Comparison of ENCODE assay signal across 11 mouse cellular contexts in the genomic region with DNA sequence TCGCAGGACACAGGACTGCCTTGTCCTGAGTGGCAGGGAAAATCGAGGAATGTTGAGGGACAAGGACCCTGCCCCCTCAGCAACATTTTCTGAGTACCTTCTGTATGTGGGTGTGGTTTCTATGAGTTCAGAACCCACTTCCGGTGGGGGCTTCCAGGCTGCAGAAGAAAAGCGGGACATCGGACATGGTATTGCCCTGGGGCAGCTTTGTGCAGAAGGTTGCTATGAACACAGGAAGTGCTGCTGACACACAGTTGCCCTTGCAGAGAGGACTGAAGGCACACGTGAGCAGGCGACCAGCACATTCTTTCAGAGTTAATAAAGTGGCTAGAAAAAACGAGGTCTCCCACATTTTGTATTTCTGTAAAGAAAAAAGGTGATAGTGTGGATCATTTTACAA. TPM values are rescaled to one million over a fixed set of nuclear protein-coding genes. Genes with fewer than 3 reads are reported as not detected.
DNase-seq lines count a peak whose midpoint lies in the region; ATAC-seq lines count a peak whose summit lies in the region.
"Had no signal": no experiment of that assay in that cellular context is flagged by ENCODE, and none has a peak within 500 bp of the region (broad histone marks: within the 10 kb centered on the region; RNA-seq: fewer than 3 reads in every experiment).

No protein-coding gene starts in this region.

- no peak for ATAC-seq in liver, embryonic 13.5 days (ENCODE audit: low read depth)
- ATAC-seq in activated CD4-positive, CD25-positive, alpha-beta regulatory T cell, adult 4 months: peak; percentile 79

- 13% methylated on average over 8 of the region's 8 CpGs for WGBS in liver, embryonic 13.5 days (ENCODE audit: insufficient replicate concordance)

- peaks cover 52% of the 10 kb centered on the region for H3K4me1 ChIP-seq in liver, embryonic 13.5 days (replicated peaks)
- H3K4me1 ChIP-seq: neural tube, embryonic 12.5 days had no signal

- no peak overlapping the region for H3K9ac ChIP-seq in liver, embryonic 13.5 days
- H3K9ac ChIP-seq: liver, embryonic 14.5 days; neural tube, embryonic 12.5 days had no signal

- no peak for DNase-seq in liver, embryonic 13.5 days
- no peak for DNase-seq in liver
- DNase-seq in lung, postnatal 4 days: peak; percentile 42 to 56
- DNase-seq in thymus, postnatal 25 days: peak; percentile 71
- DNase-seq in left cerebral cortex, postnatal 36 days (ENCODE audit: low spot score in 2 of 2): no peak
- DNase-seq in Muller cell, postnatal 12 days (ENCODE audit: inconsistent ontology term): no peak
- DNase-seq: kidney, adult 8-10 months had no signal

- no peak overlapping the region for H3K27ac ChIP-seq in liver, embryonic 13.5 days
- H3K27ac ChIP-seq: liver, embryonic 14.5 days; neural tube, embryonic 12.5 days had no signal

- no peaks in the 10 kb centered on the region; the same call in 1 of the 2 replicates for H3K27me3 ChIP-seq in liver, embryonic 13.5 days
- H3K27me3 ChIP-seq: neural tube, embryonic 12.5 days had no signal

- intact Hi-C loops in left cerebral cortex, postnatal 36 days (cut with DNase I): loop anchor here (5.0 kb wide), 1 partner anchor 180 kb away; no protein-coding TSS in a partner anchor

- 0 out of 2 replicates have a peak, but pooled peaks cover 2% of the 10 kb centered on the region for H3K9me3 ChIP-seq in liver, embryonic 13.5 days (replicated peaks)
- H3K9me3 ChIP-seq: neural tube, embryonic 12.5 days had no signal

- H3K4me2 ChIP-seq in liver, embryonic 13.5 days: peak overlapping the region; percentile 13; the same call in 1 of the 2 replicates
- H3K4me2 ChIP-seq: neural tube, embryonic 12.5 days had no signal

- no peaks in the 10 kb centered on the region for H3K36me3 ChIP-seq in liver, embryonic 13.5 days
- H3K36me3 ChIP-seq: neural tube, embryonic 12.5 days had no signal

- H3K4me3 ChIP-seq in liver, embryonic 13.5 days (replicated peaks): no peak overlapping the region
- H3K4me3 ChIP-seq: neural tube, embryonic 12.5 days had no signal

RNA-seq across cellular contexts. Expression of a gene that starts 42.6 kb away (rescaled TPM):
- not detected in 2 replicates for polyA plus RNA-seq in liver, embryonic 13.5 days (2015; fragmentation: Nextera tagmentation; extraction: Ambion mirVana)
- not detected for polyA plus RNA-seq in activated CD4-positive, CD25-positive, alpha-beta regulatory T cell, adult 4 months (2017; shearing (Covaris generic))
- total RNA-seq in left cerebral cortex, postnatal 36 days (2021): not detected
- total RNA-seq: adrenal gland, postnatal 36 days had no signal
- polyA plus RNA-seq: liver, embryonic 14.5 days; neural tube, embryonic 12.5 days had no signal

Comparison
In these comparisons a context has a peak if more than half of its experiments do, and no peak if none do; other contexts are left out.
1. DNase-seq: peak in lung, postnatal 4 days (2 of 2) and thymus, postnatal 25 days (single experiment); none in liver, embryonic 13.5 days (single experiment), liver (single experiment), left cerebral cortex, postnatal 36 days (0 of 2) and Muller cell, postnatal 12 days (single experiment).